Mouse (Mus musculus) limb, embryonic 15.5 days (tissue): ENCODE data around the gene Rtn4rl2. TPM values are rescaled to one million over a fixed set of nuclear protein-coding genes. Genes with fewer than 3 reads are reported as not detected.

Experiments used
- ATAC-seq: fragments of 200-750 bp; cut with Nextera tagmentation; 2 replicates; pipeline ENCODE4 v1.8.0; 2017; ENCODE audit warnings: low read depth, moderate TSS enrichment; ENCODE audit not compliant: insufficient number of reproducible peaks, low FRiP score, low TSS enrichment
- H3K27ac ChIP-seq: fragments of 300-500 bp; sonication (generic); 2 replicates; pipeline ENCODE4 v1.5.1; 2015; ENCODE audit warnings: moderate library complexity, mild to moderate bottlenecking, inconsistent platforms
- H3K27me3 ChIP-seq: fragments of 300-500 bp; sonication (generic); 2 replicates; pipeline ENCODE4 v1.6.1; 2015; ENCODE audit warnings: inconsistent platforms
- H3K36me3 ChIP-seq: fragments of 300-500 bp; sonication (generic); 2 replicates; pipeline ENCODE4 v1.6.1; 2015; ENCODE audit warnings: inconsistent platforms
- H3K4me1 ChIP-seq: fragments of 300-500 bp; sonication (generic); 2 replicates; pipeline ENCODE4 v1.6.1; 2015; ENCODE audit warnings: inconsistent platforms
- H3K4me2 ChIP-seq: fragments of 300-500 bp; sonication (generic); 2 replicates; pipeline ENCODE4 v1.6.1; 2015; ENCODE audit warnings: mild to moderate bottlenecking, inconsistent platforms
- H3K4me3 ChIP-seq: fragments of 300-500 bp; sonication (generic); 2 replicates; pipeline ENCODE4 v1.5.1; 2015; ENCODE audit warnings: mild to moderate bottlenecking, inconsistent platforms
- H3K9ac ChIP-seq: fragments of 300-500 bp; sonication (generic); 2 replicates; pipeline ENCODE4 v1.6.1; 2015; ENCODE audit warnings: inconsistent platforms
- H3K9me3 ChIP-seq: fragments of 300-500 bp; sonication (generic); 2 replicates; pipeline ENCODE4 v1.6.1; 2016; ENCODE audit warnings: inconsistent platforms
- whole genome bisulfite sequencing: fragments of 180-500 bp; shearing (Covaris S2); methylation state at CpG from one replicate; pipeline ENCODE4 v1.1.7; 2015; 5-methylcytosine and 5-hydroxymethylcytosine counted together
- polyA plus RNA-seq: library from polyadenylated mRNA; unstranded; fragments of >200 nt; fragmentation: Nextera tagmentation; extraction: Ambion mirVana; gene quantifications from 2 replicates; pipeline ENCODE4 v1.2.1, GENCODE M21; 2015

Rtn4rl2 gene
- polyA plus RNA-seq, 1 experiment from 2014 or later: 0.96 TPM

GRCm38 (mm10) chr2:84883530-84883929, 3.0 kb downstream of the Rtn4rl2 start:
- H3K4me1 ChIP-seq: peaks cover 43% of the 10 kb centered on the region
- 3% methylated on average over 11 of the region's 11 CpGs for WGBS
- no peaks in the 10 kb centered on the region for H3K36me3 ChIP-seq
- H3K4me2 ChIP-seq: no peak overlapping the region
- H3K27me3 ChIP-seq: peaks cover 86% of the 10 kb centered on the region
- no peak for ATAC-seq
- H3K9me3 ChIP-seq: no peaks in the 10 kb centered on the region
- H3K9ac ChIP-seq: no peak overlapping the region
- H3K4me3 ChIP-seq: no peak overlapping the region
- no peak overlapping the region for H3K27ac ChIP-seq

- Histone ChIP-seq H3K27ac (no peak overlapping the region), H3K9ac (no peak overlapping the region), H3K27me3 (peaks cover 84% of the 10 kb centered on the region), H3K4me3 (no peak overlapping the region), H3K36me3 (no peaks in the 10 kb centered on the region), H3K4me2 (no peak overlapping the region; the same call in 1 of the 2 replicates), H3K4me1 (peaks cover 41% of the 10 kb centered on the region), H3K9me3 (no peaks in the 10 kb centered on the region)
- WGBS: 5% methylated on average over 6 of the region's 6 CpGs
- ATAC-seq: no peak
These were observed 3.4 kb downstream of the Rtn4rl2 start for GRCm38 (mm10) chr2:84883084-84883483.

- H3K4me3 ChIP-seq: no peak overlapping the region; the same call in 1 of the 2 replicates
- no peaks in the 10 kb centered on the region for H3K36me3 ChIP-seq
- no peaks in the 10 kb centered on the region for H3K9me3 ChIP-seq
- H3K27ac ChIP-seq: no peak overlapping the region
- H3K9ac ChIP-seq: no peak overlapping the region
- peaks cover 79% of the 10 kb centered on the region for H3K27me3 ChIP-seq
- ATAC-seq: no peak
- 4% methylated on average over 23 of the region's 23 CpGs for WGBS
- no peak overlapping the region; the same call in 1 of the 2 replicates for H3K4me2 ChIP-seq
- peaks cover 36% of the 10 kb centered on the region for H3K4me1 ChIP-seq
These were observed 3.9 kb downstream of the Rtn4rl2 start for GRCm38 (mm10) chr2:84882606-84883005.

- no peak overlapping the region for H3K4me2 ChIP-seq
- no peak overlapping the region for H3K4me3 ChIP-seq
- H3K4me1 ChIP-seq: peaks cover 19% of the 10 kb centered on the region
- ATAC-seq: no peak
- 77% methylated on average over 8 of the region's 8 CpGs for WGBS
- H3K9ac ChIP-seq: no peak overlapping the region
- H3K27me3 ChIP-seq: peaks cover 77% of the 10 kb centered on the region
- H3K36me3 ChIP-seq: no peaks in the 10 kb centered on the region
- no peak overlapping the region for H3K27ac ChIP-seq
- no peaks in the 10 kb centered on the region for H3K9me3 ChIP-seq
These were observed 5.9 kb downstream of the Rtn4rl2 start for GRCm38 (mm10) chr2:84880590-84880989.

GRCm38 (mm10) chr2:84875842-84876241, 10.7 kb downstream of the Rtn4rl2 start:
- Histone ChIP-seq H3K27me3 (peaks cover 77% of the 10 kb centered on the region), H3K4me1 (peaks cover 13% of the 10 kb centered on the region), H3K4me3 (no peak overlapping the region), H3K9me3 (no peaks in the 10 kb centered on the region), H3K27ac (no peak overlapping the region), H3K4me2 (no peak overlapping the region), H3K36me3 (no peaks in the 10 kb centered on the region), H3K9ac (no peak overlapping the region)
- WGBS: 38% methylated on average over 6 of the region's 6 CpGs
- ATAC-seq: no peak

GRCm38 (mm10) chr2:84872105-84872716, 14.3 kb downstream of the Rtn4rl2 start:
- WGBS: under 1% methylated on average over 78 of the region's 78 CpGs
- ATAC-seq: no peak
- H3K9me3 ChIP-seq: no peaks in the 10 kb centered on the region
- peak overlapping the region; percentile 97 for H3K4me2 ChIP-seq
- peaks cover 97% of the 10 kb centered on the region for H3K27me3 ChIP-seq
- no peaks in the 10 kb centered on the region for H3K36me3 ChIP-seq
- no peak overlapping the region for H3K27ac ChIP-seq
- H3K4me1 ChIP-seq: peaks cover 13% of the 10 kb centered on the region
- H3K9ac ChIP-seq: peak overlapping the region; percentile 33; the same call in 1 of the 2 replicates
- H3K4me3 ChIP-seq: peak overlapping the region; percentile 52

GRCm38 (mm10) chr2:84870623-84871160, 15.8 kb downstream of the Rtn4rl2 start:
- Histone ChIP-seq H3K4me2 (no peak overlapping the region), H3K9ac (no peak overlapping the region), H3K36me3 (no peaks in the 10 kb centered on the region), H3K4me3 (no peak overlapping the region), H3K4me1 (peaks cover 22% of the 10 kb centered on the region), H3K27ac (no peak overlapping the region), H3K27me3 (peaks cover 98% of the 10 kb centered on the region), H3K9me3 (no peaks in the 10 kb centered on the region)
- no peak for ATAC-seq
- 56% methylated on average over 4 of the region's 4 CpGs for WGBS

GRCm38 (mm10) chr2:84868977-84869376, 17.5 kb downstream of the Rtn4rl2 start:
- Histone ChIP-seq H3K4me2 (no peak overlapping the region), H3K4me3 (no peak overlapping the region), H3K27ac (no peak overlapping the region), H3K4me1 (peaks cover 23% of the 10 kb centered on the region), H3K9ac (no peak overlapping the region), H3K27me3 (peaks cover 92% of the 10 kb centered on the region), H3K36me3 (no peaks in the 10 kb centered on the region), H3K9me3 (no peaks in the 10 kb centered on the region)
- no peak for ATAC-seq
- 75% methylated on average over 2 of the region's 2 CpGs for WGBS

- no peaks in the 10 kb centered on the region; the same call in 1 of the 2 replicates for H3K36me3 ChIP-seq
- H3K4me1 ChIP-seq: peaks cover 23% of the 10 kb centered on the region
- H3K4me2 ChIP-seq: no peak overlapping the region
- no peak overlapping the region for H3K4me3 ChIP-seq
- no peak overlapping the region for H3K27ac ChIP-seq
- peaks cover 88% of the 10 kb centered on the region for H3K27me3 ChIP-seq
- no peak overlapping the region for H3K9ac ChIP-seq
- no peaks in the 10 kb centered on the region for H3K9me3 ChIP-seq
- no peak for ATAC-seq
- WGBS: 9% methylated on average over 5 of the region's 5 CpGs
These were observed 18.0 kb downstream of the Rtn4rl2 start for GRCm38 (mm10) chr2:84868521-84868943.

- no peak overlapping the region for H3K27ac ChIP-seq
- no peaks in the 10 kb centered on the region for H3K9me3 ChIP-seq
- peaks cover 11% of the 10 kb centered on the region for H3K4me1 ChIP-seq
- WGBS: under 1% methylated on average over 47 of the region's 47 CpGs
- peak overlapping the region; percentile 70 for H3K4me2 ChIP-seq
- H3K27me3 ChIP-seq: peaks cover 61% of the 10 kb centered on the region
- peak overlapping the region; percentile 11; the same call in 1 of the 2 replicates for H3K9ac ChIP-seq
- ATAC-seq: 0 out of 2 replicates have a peak, but pooled peaks have one; percentile 25
- peak overlapping the region; percentile 37 for H3K4me3 ChIP-seq
- peaks cover 26% of the 10 kb centered on the region for H3K36me3 ChIP-seq
These were observed 20.6 kb downstream of the Rtn4rl2 start for GRCm38 (mm10) chr2:84865616-84866571.

GRCm38 (mm10) chr2:84862231-84862630, 24.3 kb downstream of the Rtn4rl2 start:
- no peak overlapping the region for H3K27ac ChIP-seq
- no peak overlapping the region for H3K4me2 ChIP-seq
- 78% methylated on average over 3 of the region's 3 CpGs for WGBS
- no peak overlapping the region for H3K4me3 ChIP-seq
- no peak overlapping the region for H3K9ac ChIP-seq
- peaks cover 27% of the 10 kb centered on the region for H3K27me3 ChIP-seq
- H3K9me3 ChIP-seq: no peaks in the 10 kb centered on the region
- ATAC-seq: no peak
- peaks cover 11% of the 10 kb centered on the region for H3K4me1 ChIP-seq
- H3K36me3 ChIP-seq: peaks cover 56% of the 10 kb centered on the region

GRCm38 (mm10) chr2:84861430-84861829, 25.1 kb downstream of the Rtn4rl2 start:
- H3K36me3 ChIP-seq: peaks cover 64% of the 10 kb centered on the region

More at GRCm38 (mm10) chr2:84861430-84861829, 25.1 kb downstream of the Rtn4rl2 start:
- H3K9ac ChIP-seq: no peak overlapping the region
- no peak overlapping the region for H3K27ac ChIP-seq
- 65% methylated on average over 3 of the region's 3 CpGs for WGBS
- no peak overlapping the region for H3K4me2 ChIP-seq
- H3K27me3 ChIP-seq: peaks cover 19% of the 10 kb centered on the region
- no peak for ATAC-seq
- H3K9me3 ChIP-seq: no peaks in the 10 kb centered on the region
- H3K4me1 ChIP-seq: peaks cover 9% of the 10 kb centered on the region
- H3K4me3 ChIP-seq: no peak overlapping the region
